Mouse (Mus musculus) stomach, postnatal 0 days (tissue): ENCODE results near the gene Fam53b.

ENCODE experiments used
- CTCF ChIP-seq: IDR thresholded peaks from 2 replicates; pipeline ENCODE4 v1.5.1; 2016; ENCODE audit warnings: antibody characterized with exemption, low read depth, mild to moderate bottlenecking, moderate library complexity
- EP300 ChIP-seq: optimal IDR thresholded peaks from 2 replicates; pipeline ENCODE3; 2016; ENCODE audit warnings: antibody characterized with exemption

DNA sequence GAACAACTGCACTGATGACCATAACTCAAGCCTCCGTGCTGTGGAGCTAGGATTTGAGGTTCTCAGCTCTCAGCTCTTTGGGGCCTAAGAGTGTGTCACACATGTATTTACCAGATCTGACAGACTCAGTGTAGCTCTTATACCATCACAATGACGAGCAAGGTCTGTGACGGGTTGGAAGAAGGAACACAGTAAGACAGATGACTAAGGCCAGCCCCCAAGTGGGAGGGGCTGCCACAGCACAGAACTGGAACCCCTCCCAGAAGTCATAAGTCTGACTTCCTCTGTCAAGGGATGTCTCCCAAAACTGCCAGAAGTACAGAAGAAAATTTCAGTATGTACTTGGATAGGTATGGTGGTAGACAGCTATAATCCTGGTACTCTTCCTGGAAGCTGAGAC is 9.7 kb downstream of the Fam53b start:
- no peak for TF ChIP-seq CTCF
- no peak for TF ChIP-seq EP300
